Mouse (Mus musculus) spleen, adult 2 months (tissue): ENCODE results near the gene Mrpl58. TPM values are rescaled to one million over a fixed set of nuclear protein-coding genes. Genes with fewer than 3 reads are reported as not detected.

Source experiments
- DNase-seq, 2 experiments: peaks; one replicate each; pipeline versions ENCODE4 v3.0.0 to v3.0.0-alpha.2; 2012 to 2021; ENCODE audit warnings: low spot score in 2 of 2, low read depth in 1 of 2
- H3K27ac ChIP-seq: fragments of 200-500 bp; 2 replicates; pipeline ENCODE4 v1.5.1; 2012; ENCODE audit warnings: low read length, inconsistent platforms; ENCODE audit not compliant: insufficient read depth
- H3K27me3 ChIP-seq: fragments of 200-500 bp; 2 replicates; pipeline ENCODE4 v1.6.1; 2012; ENCODE audit warnings: mild to moderate bottlenecking, moderate library complexity, low read length, inconsistent platforms; ENCODE audit not compliant: control insufficient read depth, insufficient read depth
- H3K36me3 ChIP-seq: fragments of 200-500 bp; 2 replicates; pipeline ENCODE4 v1.6.1; 2012; ENCODE audit warnings: mild to moderate bottlenecking, low read length, inconsistent platforms; ENCODE audit not compliant: control insufficient read depth, insufficient read depth
- H3K4me1 ChIP-seq: fragments of 200-500 bp; 2 replicates; pipeline ENCODE4 v1.6.1; 2011; ENCODE audit warnings: inconsistent platforms; ENCODE audit not compliant: control insufficient read depth, insufficient read depth, insufficient read length
- H3K4me3 ChIP-seq: fragments of 200-500 bp; 2 replicates; pipeline ENCODE4 v1.5.1; 2011; ENCODE audit warnings: mild to moderate bottlenecking, inconsistent platforms; ENCODE audit not compliant: insufficient read depth, insufficient read length; ENCODE audit errors: extremely low read depth
- CTCF ChIP-seq: fragments of 200-500 bp; IDR thresholded peaks from 2 replicates; pipeline ENCODE4 v1.5.1; 2011; ENCODE audit warnings: mild to moderate bottlenecking, inconsistent platforms; ENCODE audit not compliant: insufficient read depth, insufficient read length, insufficient replicate concordance; ENCODE audit errors: extremely low read depth
- POLR2A ChIP-seq: fragments of 200-500 bp; IDR thresholded peaks from 2 replicates; pipeline ENCODE4 v1.6.1; 2011; ENCODE audit warnings: low read depth, low read length, inconsistent platforms
- WGBS: fragments of 180-500 bp; shearing (Covaris S2); methylation state at CpG from one replicate; pipeline ENCODE4 v1.1.7; 2018; 5-methylcytosine and 5-hydroxymethylcytosine counted together
- polyA plus RNA-seq: library from polyadenylated mRNA; depleted of rRNA; stranded (reverse); fragments of >200 nt; gene quantifications from 2 replicates; pipeline ENCODE4 v1.2.3, GENCODE M21; 2012

Mrpl58 gene
- polyA plus RNA-seq, 1 experiment: 48.3 TPM

GRCm38 (mm10) chr11:115423091-115423490 is 19.5 kb downstream of the Mrpl58 start:
- no peak for DNase-seq
- H3K36me3 ChIP-seq: peaks cover 8% of the 10 kb centered on the region
- H3K27me3 ChIP-seq: no peaks in the 10 kb centered on the region
- no peak overlapping the region for H3K27ac ChIP-seq
- WGBS: 65% methylated on average over 3 of the region's 3 CpGs
- H3K4me3 ChIP-seq: no peak overlapping the region
- peaks cover 6% of the 10 kb centered on the region for H3K4me1 ChIP-seq
- TF ChIP-seq CTCF (no peak), POLR2A (no peak)

GRCm38 (mm10) chr11:115424666-115425065 is 21.1 kb downstream of the Mrpl58 start:
- H3K4me1 ChIP-seq: no peaks in the 10 kb centered on the region; the same call in 1 of the 2 replicates
- TF ChIP-seq CTCF: no peak
- TF ChIP-seq POLR2A: no peak
- no peak for DNase-seq

GRCm38 (mm10) chr11:115425671-115426070 is 22.1 kb downstream of the Mrpl58 start:
- 80% methylated on average over 6 of the region's 6 CpGs for whole genome bisulfite sequencing
- Histone ChIP-seq H3K27me3 (no peaks in the 10 kb centered on the region), H3K4me1 (no peaks in the 10 kb centered on the region; the same call in 1 of the 2 replicates), H3K36me3 (peaks cover 22% of the 10 kb centered on the region), H3K4me3 (no peak overlapping the region), H3K27ac (no peak overlapping the region)
- TF ChIP-seq POLR2A: no peak
- DNase-seq: no peak

More at GRCm38 (mm10) chr11:115424666-115425065, 21.1 kb downstream of the Mrpl58 start:
- WGBS: 83% methylated on average over 7 of the region's 7 CpGs
- Histone ChIP-seq H3K27me3 (no peaks in the 10 kb centered on the region), H3K27ac (no peak overlapping the region), H3K36me3 (peaks cover 12% of the 10 kb centered on the region), H3K4me3 (no peak overlapping the region)

GRCm38 (mm10) chr11:115427482-115428331 is 24.2 kb downstream of the Mrpl58 start:
- H3K4me3 ChIP-seq: no peak overlapping the region
- DNase-seq: peak; percentile 47
- peaks cover 30% of the 10 kb centered on the region for H3K36me3 ChIP-seq
- H3K27ac ChIP-seq: peak overlapping the region; percentile 13; the same call in 1 of the 2 replicates
- no peaks in the 10 kb centered on the region for H3K4me1 ChIP-seq
- WGBS: 58% methylated on average over 20 of the region's 20 CpGs
- no peaks in the 10 kb centered on the region for H3K27me3 ChIP-seq
- TF ChIP-seq POLR2A (no peak), CTCF (peak; percentile 64; the same call in 1 of the 2 replicates)

DNA sequence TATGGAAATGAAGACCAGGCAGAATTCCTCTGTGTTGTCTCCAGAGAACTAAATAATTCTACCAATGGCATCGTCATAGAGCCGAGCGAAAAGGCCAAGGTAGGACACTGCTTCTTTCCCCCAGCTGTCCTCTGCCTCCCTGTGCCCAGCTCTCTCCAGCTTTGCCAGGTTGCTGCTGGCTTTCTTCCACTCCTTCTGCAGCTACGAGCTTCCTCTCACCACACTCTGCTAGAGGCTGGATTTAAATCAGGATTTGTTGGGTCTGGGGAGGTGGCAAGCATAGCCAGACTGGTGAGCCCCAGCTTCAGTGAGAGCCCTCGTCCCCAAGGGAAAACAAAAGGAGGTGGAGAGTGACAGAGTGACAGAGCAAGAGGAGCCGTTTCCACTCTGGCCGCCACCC is 25.8 kb downstream of the Mrpl58 start:
- peaks cover 30% of the 10 kb centered on the region for H3K36me3 ChIP-seq
- no peaks in the 10 kb centered on the region for H3K4me1 ChIP-seq
- no peak for DNase-seq
- 84% methylated on average over 7 of the region's 7 CpGs for whole genome bisulfite sequencing
- no peak overlapping the region for H3K27ac ChIP-seq
- TF ChIP-seq CTCF (no peak), POLR2A (no peak)
- no peak overlapping the region for H3K4me3 ChIP-seq
- no peaks in the 10 kb centered on the region for H3K27me3 ChIP-seq

- 94% methylated on average over 6 of the region's 6 CpGs for WGBS
- no peak overlapping the region for H3K27ac ChIP-seq
Measured at GRCm38 (mm10) chr11:115430561-115430960, 27.0 kb downstream of the Mrpl58 start.

DNA sequence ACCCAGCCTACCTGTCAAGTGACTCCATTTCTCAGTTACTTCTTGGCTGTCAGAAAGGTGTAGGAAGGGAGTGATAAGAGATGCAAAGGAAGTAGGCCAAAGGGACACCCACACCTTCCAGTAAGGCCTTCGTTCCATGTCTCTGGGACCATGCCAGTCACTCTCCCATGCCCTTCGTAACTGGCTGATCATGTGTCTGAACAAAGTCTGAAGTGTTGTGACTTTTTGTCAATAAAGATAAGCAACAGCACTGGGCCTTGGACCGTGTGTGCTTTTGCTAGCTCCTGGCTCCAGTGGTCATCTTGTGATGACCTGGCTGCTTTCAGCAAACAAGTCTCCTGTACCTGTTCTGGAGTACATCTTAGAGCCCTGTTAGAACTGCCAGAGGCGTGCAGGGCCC is 29.3 kb downstream of the Mrpl58 start:
- DNase-seq: no peak
- Histone ChIP-seq H3K27me3 (no peaks in the 10 kb centered on the region; the same call in 1 of the 2 replicates), H3K4me3 (no peak overlapping the region), H3K36me3 (peaks cover 22% of the 10 kb centered on the region), H3K27ac (no peak overlapping the region), H3K4me1 (no peaks in the 10 kb centered on the region; the same call in 1 of the 2 replicates)
- TF ChIP-seq CTCF (no peak), POLR2A (no peak)
- 88% methylated on average over 4 of the region's 4 CpGs for WGBS

More at GRCm38 (mm10) chr11:115430561-115430960, 27.0 kb downstream of the Mrpl58 start:
- H3K36me3 ChIP-seq: peaks cover 25% of the 10 kb centered on the region
- DNase-seq: no peak
- H3K27me3 ChIP-seq: no peaks in the 10 kb centered on the region
- no peaks in the 10 kb centered on the region; the same call in 1 of the 2 replicates for H3K4me1 ChIP-seq
- TF ChIP-seq POLR2A: no peak
- no peak for TF ChIP-seq CTCF
- H3K4me3 ChIP-seq: no peak overlapping the region
